Mouse (Mus musculus): ENCODE data around the gene Prkca. TPM values are rescaled to one million over a fixed set of nuclear protein-coding genes. Genes with fewer than 3 reads are reported as not detected.

The Prkca gene
- polyA plus RNA-seq, 1 experiment from 2014 or later: 8.5 TPM

GRCm38 (mm10) chr11:108285046-108285445, 58.7 kb downstream of the Prkca start:
- no peak overlapping the region for H3K9ac ChIP-seq
- no peaks in the 10 kb centered on the region for H3K27me3 ChIP-seq (replicated peaks)
- H3K4me3 ChIP-seq: no peak overlapping the region
- 54% methylated on average over 5 of the region's 5 CpGs for WGBS
- peaks cover 3% of the 10 kb centered on the region; the same call in 1 of the 2 replicates for H3K4me1 ChIP-seq
- no peak overlapping the region for H3K4me2 ChIP-seq (replicated peaks)
- H3K27ac ChIP-seq: no peak overlapping the region
- H3K36me3 ChIP-seq: no peaks in the 10 kb centered on the region
- no peaks in the 10 kb centered on the region for H3K9me3 ChIP-seq
- no peak for ATAC-seq (ENCODE audit: low FRiP score, low read depth)

GRCm38 (mm10) chr11:108282850-108283459, 60.8 kb downstream of the Prkca start:
- H3K4me2 ChIP-seq (replicated peaks): no peak overlapping the region
- ATAC-seq (ENCODE audit: low FRiP score, low read depth): no peak
- peaks cover 9% of the 10 kb centered on the region; the same call in 1 of the 2 replicates for H3K4me1 ChIP-seq
- no peak overlapping the region for H3K27ac ChIP-seq
- WGBS: 97% methylated on average over 1 of the region's 1 CpGs
- no peaks in the 10 kb centered on the region for H3K9me3 ChIP-seq
- no peak overlapping the region for H3K4me3 ChIP-seq
- H3K27me3 ChIP-seq (replicated peaks): no peaks in the 10 kb centered on the region
- H3K36me3 ChIP-seq: no peaks in the 10 kb centered on the region
- no peak overlapping the region for H3K9ac ChIP-seq

- Histone ChIP-seq H3K4me1 (peaks cover 9% of the 10 kb centered on the region; the same call in 1 of the 2 replicates), H3K27ac (no peak overlapping the region), H3K9ac (no peak overlapping the region), H3K4me2 (replicated peaks) (no peak overlapping the region), H3K27me3 (replicated peaks) (no peaks in the 10 kb centered on the region), H3K36me3 (no peaks in the 10 kb centered on the region), H3K4me3 (no peak overlapping the region), H3K9me3 (no peaks in the 10 kb centered on the region)
- 83% methylated on average over 1 of the region's 1 CpGs for WGBS
- peak; percentile 83 for ATAC-seq (ENCODE audit: low FRiP score, low read depth)
These were observed 63.9 kb downstream of the Prkca start for GRCm38 (mm10) chr11:108279748-108280373.

GRCm38 (mm10) chr11:108277096-108277495, 66.6 kb downstream of the Prkca start:
- H3K4me3 ChIP-seq: no peak overlapping the region
- no peak for ATAC-seq (ENCODE audit: low FRiP score, low read depth)

GRCm38 (mm10) chr11:108276148-108276547, 67.6 kb downstream of the Prkca start:
- no peak overlapping the region for H3K9ac ChIP-seq
- no peak overlapping the region for H3K4me3 ChIP-seq
- H3K36me3 ChIP-seq: no peaks in the 10 kb centered on the region
- no peak overlapping the region for H3K27ac ChIP-seq
- peaks cover 9% of the 10 kb centered on the region; the same call in 1 of the 2 replicates for H3K4me1 ChIP-seq
- no peaks in the 10 kb centered on the region for H3K9me3 ChIP-seq
- 88% methylated on average over 2 of the region's 2 CpGs for WGBS
- H3K27me3 ChIP-seq (replicated peaks): 0 out of 2 replicates have a peak, but pooled peaks cover 2% of the 10 kb centered on the region
- no peak overlapping the region for H3K4me2 ChIP-seq (replicated peaks)
- ATAC-seq (ENCODE audit: low FRiP score, low read depth): no peak

More at GRCm38 (mm10) chr11:108277096-108277495, 66.6 kb downstream of the Prkca start:
- Histone ChIP-seq H3K27me3 (replicated peaks) (no peaks in the 10 kb centered on the region), H3K4me1 (peaks cover 9% of the 10 kb centered on the region; the same call in 1 of the 2 replicates), H3K4me2 (replicated peaks) (no peak overlapping the region), H3K9ac (no peak overlapping the region), H3K27ac (no peak overlapping the region), H3K9me3 (no peaks in the 10 kb centered on the region), H3K36me3 (no peaks in the 10 kb centered on the region)
- WGBS: 83% methylated on average over 8 of the region's 8 CpGs

- H3K27me3 ChIP-seq (replicated peaks): 0 out of 2 replicates have a peak, but pooled peaks cover 4% of the 10 kb centered on the region
- H3K4me1 ChIP-seq: peaks cover 9% of the 10 kb centered on the region
- no peak overlapping the region for H3K27ac ChIP-seq
- 37% methylated on average over 7 of the region's 7 CpGs for WGBS
- no peaks in the 10 kb centered on the region for H3K9me3 ChIP-seq
- ATAC-seq (ENCODE audit: low FRiP score, low read depth): no peak
- H3K9ac ChIP-seq: no peak overlapping the region
- H3K4me3 ChIP-seq: no peak overlapping the region
- H3K36me3 ChIP-seq: no peaks in the 10 kb centered on the region
- no peak overlapping the region for H3K4me2 ChIP-seq (replicated peaks)
These were observed 69.7 kb downstream of the Prkca start for GRCm38 (mm10) chr11:108274046-108274445.

GRCm38 (mm10) chr11:108273415-108273965, 70.2 kb downstream of the Prkca start:
- Histone ChIP-seq H3K9me3 (no peaks in the 10 kb centered on the region), H3K36me3 (no peaks in the 10 kb centered on the region), H3K4me1 (peaks cover 14% of the 10 kb centered on the region), H3K9ac (no peak overlapping the region), H3K4me3 (no peak overlapping the region), H3K27ac (no peak overlapping the region), H3K27me3 (replicated peaks) (0 out of 2 replicates have a peak, but pooled peaks cover 4% of the 10 kb centered on the region), H3K4me2 (replicated peaks) (no peak overlapping the region)
- 95% methylated on average over 12 of the region's 12 CpGs for WGBS
- no peak for ATAC-seq (ENCODE audit: low FRiP score, low read depth)

GRCm38 (mm10) chr11:108272601-108273414, 70.9 kb downstream of the Prkca start:
- Histone ChIP-seq H3K27me3 (replicated peaks) (0 out of 2 replicates have a peak, but pooled peaks cover 4% of the 10 kb centered on the region), H3K9me3 (no peaks in the 10 kb centered on the region), H3K4me3 (no peak overlapping the region), H3K36me3 (no peaks in the 10 kb centered on the region), H3K9ac (no peak overlapping the region), H3K27ac (no peak overlapping the region), H3K4me2 (replicated peaks) (no peak overlapping the region), H3K4me1 (peaks cover 21% of the 10 kb centered on the region)
- 86% methylated on average over 16 of the region's 16 CpGs for WGBS
- ATAC-seq (ENCODE audit: low FRiP score, low read depth): no peak

GRCm38 (mm10) chr11:108271305-108271704, 72.4 kb downstream of the Prkca start:
- Histone ChIP-seq H3K27ac (no peak overlapping the region), H3K36me3 (no peaks in the 10 kb centered on the region), H3K9ac (no peak overlapping the region), H3K9me3 (no peaks in the 10 kb centered on the region), H3K4me2 (replicated peaks) (no peak overlapping the region), H3K4me1 (peaks cover 29% of the 10 kb centered on the region), H3K27me3 (replicated peaks) (0 out of 2 replicates have a peak, but pooled peaks cover 4% of the 10 kb centered on the region), H3K4me3 (no peak overlapping the region)
- no peak for ATAC-seq (ENCODE audit: low FRiP score, low read depth)
- WGBS: 62% methylated on average over 8 of the region's 8 CpGs

- no peaks in the 10 kb centered on the region for H3K36me3 ChIP-seq
- 36% methylated on average over 7 of the region's 7 CpGs for WGBS
- no peak overlapping the region for H3K9ac ChIP-seq
- H3K27me3 ChIP-seq (replicated peaks): 0 out of 2 replicates have a peak, but pooled peaks cover 4% of the 10 kb centered on the region
- H3K4me2 ChIP-seq (replicated peaks): no peak overlapping the region
- ATAC-seq (ENCODE audit: low FRiP score, low read depth): peak; percentile 29; the same call in 1 of the 2 replicates
- no peak overlapping the region for H3K27ac ChIP-seq
- no peaks in the 10 kb centered on the region for H3K9me3 ChIP-seq
- H3K4me1 ChIP-seq: peaks cover 29% of the 10 kb centered on the region
- H3K4me3 ChIP-seq: no peak overlapping the region
These were observed 74.2 kb downstream of the Prkca start for GRCm38 (mm10) chr11:108269516-108269915.

- no peak overlapping the region for H3K27ac ChIP-seq
- H3K9ac ChIP-seq: peak overlapping the region; percentile 13; the same call in 1 of the 2 replicates
These were observed 75.1 kb downstream of the Prkca start for GRCm38 (mm10) chr11:108268421-108269322.

More at GRCm38 (mm10) chr11:108268421-108269322, 75.1 kb downstream of the Prkca start:
- H3K9me3 ChIP-seq: no peaks in the 10 kb centered on the region
- H3K4me3 ChIP-seq: no peak overlapping the region
- peaks cover 29% of the 10 kb centered on the region for H3K4me1 ChIP-seq
- 0 out of 2 replicates have a peak, but pooled peaks cover 4% of the 10 kb centered on the region for H3K27me3 ChIP-seq (replicated peaks)
- H3K4me2 ChIP-seq (replicated peaks): no peak overlapping the region
- H3K36me3 ChIP-seq: no peaks in the 10 kb centered on the region
- WGBS: 45% methylated on average over 12 of the region's 12 CpGs
- peak; percentile 62 for ATAC-seq (ENCODE audit: low FRiP score, low read depth)

Data from neural tube, embryonic 12.5 days (tissue).